Mouse (Mus musculus) erythroblast, embryonic 14.5 days (primary cell): ENCODE measurements around the gene Ccdc51.

Experiments used
- GATA1 ChIP-seq: IDR thresholded peaks from 2 replicates; pipeline ENCODE4 v1.6.1; 2012; ENCODE audit warnings: low read length, inconsistent platforms, mixed read lengths
- TAL1 ChIP-seq: IDR thresholded peaks from 3 replicates; pipeline ENCODE4 v1.6.1; 2012; ENCODE audit warnings: low read length, inconsistent platforms, mixed read lengths

DNA sequence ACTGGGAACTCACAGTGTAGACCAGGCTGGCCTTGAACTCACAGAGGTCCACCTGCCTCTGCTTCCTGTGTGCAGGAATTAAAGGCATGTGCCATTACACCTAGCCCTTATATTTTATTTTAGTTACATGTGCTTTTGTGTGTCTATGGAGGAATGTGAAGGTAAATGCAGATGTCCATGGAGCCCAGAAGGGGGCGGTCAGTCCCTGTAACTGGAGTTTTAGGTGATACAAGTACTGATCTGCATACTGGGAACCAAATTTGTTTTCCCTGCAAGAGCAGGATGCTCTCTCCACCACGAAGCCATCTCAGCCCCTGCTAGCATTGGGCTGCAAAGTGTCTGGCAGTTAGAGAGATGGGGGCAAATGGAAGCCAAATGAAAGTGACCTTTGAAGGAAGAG, 2.6 kb downstream of the Ccdc51 start:
- no peak for TF ChIP-seq GATA1
- no peak for TF ChIP-seq TAL1
